Mouse (Mus musculus) hematopoietic stem cell, adult 5-6 weeks (primary cell): ENCODE data around the gene Khdc4. TPM values are rescaled to one million over a fixed set of nuclear protein-coding genes. Genes with fewer than 3 reads are reported as not detected.
A peak's percentile ranks its signal among the peaks of the same experiment; 100 is the strongest.

Experiments used
- ATAC-seq, 2 experiments: fragments of 125-278 bp in 1 of 2; replicated peaks in 1 of 2; 2 replicates each; pipeline ENCODE4 v1.8.0; 2016 to 2017; ENCODE audit warnings: inconsistent platforms in 2 of 2, mild to moderate bottlenecking in 2 of 2, moderate number of reproducible peaks in 2 of 2, low read depth in 1 of 2, moderate TSS enrichment in 1 of 2; ENCODE audit not compliant: low FRiP score in 2 of 2, poor library complexity in 2 of 2, severe bottlenecking in 2 of 2, insufficient read depth in 1 of 2, low TSS enrichment in 1 of 2
- total RNA-seq: library from RNA; stranded (forward); fragments of 172-1452, 232-1000 nt; gene quantifications from 2 replicates; pipeline ENCODE4 v1.2.3, GENCODE M21; 2017

Gene Khdc4
- total RNA-seq: 60.0 and 90.2 TPM in 2 replicates

DNA sequence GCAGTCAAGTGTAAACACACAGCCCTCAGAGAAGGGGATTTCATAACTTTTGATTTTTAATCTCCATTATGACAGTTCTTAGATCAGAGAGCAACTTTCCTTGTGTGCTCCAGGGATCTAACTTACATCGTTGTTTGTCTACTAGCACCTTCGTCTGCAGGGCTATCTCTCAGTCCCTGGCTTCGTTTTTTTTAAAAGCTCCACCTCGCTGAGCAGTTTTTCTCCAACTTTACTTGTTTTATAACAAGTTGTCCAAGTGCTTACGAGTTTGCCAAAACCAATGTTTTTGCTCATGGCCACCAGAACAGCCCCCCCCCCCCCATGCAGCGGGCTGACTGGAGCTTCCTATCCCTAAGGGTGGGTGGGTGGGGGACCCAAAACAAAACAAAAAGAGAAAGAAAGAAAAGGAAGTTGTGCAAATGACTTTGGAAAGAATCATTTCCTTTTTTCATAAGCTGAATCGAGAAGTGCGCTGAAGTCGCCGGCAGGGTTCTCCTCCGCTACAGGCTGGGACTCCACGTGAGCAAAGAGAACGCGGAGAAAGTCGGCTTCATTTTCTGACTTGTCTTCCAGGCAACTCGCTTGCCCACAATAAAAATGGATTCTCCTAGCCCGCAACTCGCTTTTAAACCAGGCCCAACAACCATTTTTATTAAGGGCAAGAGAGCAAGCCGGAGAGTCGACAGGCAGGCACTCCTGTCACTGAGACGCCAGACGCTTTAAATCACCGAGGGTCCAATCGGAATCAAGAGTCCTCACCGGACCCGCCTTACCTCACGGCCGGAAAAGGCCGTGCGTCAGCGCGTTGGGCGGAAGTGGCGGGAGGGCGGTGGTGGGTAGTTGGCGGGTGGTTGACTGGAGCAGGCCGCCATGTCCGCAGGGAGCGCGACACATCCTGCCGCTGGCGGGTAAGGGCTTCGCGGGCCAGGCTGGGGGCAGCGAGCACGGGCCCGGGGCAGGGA lies at the start of gene Khdc4:
Gene Khdc4 (plus strand): TSS at position 824 of the 962 bp plus-strand sequence.
- peak; percentile 98 for ATAC-seq

DNA sequence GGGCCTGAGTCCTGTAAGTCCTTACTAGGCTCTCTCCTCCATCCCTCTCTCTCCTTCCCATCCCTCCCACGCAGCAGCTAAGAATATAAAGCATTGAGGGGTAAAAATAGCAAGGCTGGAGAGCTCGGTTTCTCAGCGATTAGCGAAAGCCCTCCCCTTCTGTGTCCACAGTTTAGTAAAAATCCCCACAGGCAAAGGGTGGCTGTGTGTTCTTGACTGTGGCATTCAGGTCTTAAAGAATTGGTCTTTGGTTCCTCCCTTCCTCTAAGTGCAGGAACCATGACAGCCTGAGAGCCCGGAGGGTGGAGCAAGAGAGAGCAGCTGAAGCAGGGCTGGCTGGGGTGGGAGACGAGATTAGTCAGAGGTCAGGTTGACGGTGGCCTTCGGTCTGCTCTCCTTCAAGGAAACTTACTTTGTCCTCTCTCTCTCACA lies 49.0 kb upstream of the Khdc4 start:
- ATAC-seq: no peak

DNA sequence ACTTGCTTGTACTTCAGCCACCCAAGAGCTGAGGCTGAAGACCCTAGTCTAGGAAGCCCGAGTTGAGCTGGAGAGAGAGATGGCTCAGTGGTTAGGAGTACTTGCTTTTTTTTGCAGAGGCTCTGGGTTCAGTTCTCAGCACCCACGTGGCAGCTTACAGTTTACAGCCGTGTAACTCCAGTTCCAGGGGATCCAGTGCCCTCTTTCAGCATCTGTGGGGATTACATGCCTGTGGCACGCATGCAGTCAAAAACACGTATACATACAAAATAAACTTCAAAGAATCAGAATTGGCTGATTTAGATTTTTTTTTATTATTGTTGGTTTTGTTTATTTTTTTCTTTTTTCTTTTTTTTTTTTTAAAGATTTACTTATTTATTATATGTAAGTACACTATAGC lies 48.5 kb upstream of the Khdc4 start:
- ATAC-seq: no peak

- ATAC-seq: no peak
Measured at GRCm38 (mm10) chr3:88639239-88639638, 46.4 kb upstream of the Khdc4 start.

- ATAC-seq: no peak; a peak in 1 of 4 replicates
Measured at GRCm38 (mm10) chr3:88640676-88641075, 44.9 kb upstream of the Khdc4 start.

DNA sequence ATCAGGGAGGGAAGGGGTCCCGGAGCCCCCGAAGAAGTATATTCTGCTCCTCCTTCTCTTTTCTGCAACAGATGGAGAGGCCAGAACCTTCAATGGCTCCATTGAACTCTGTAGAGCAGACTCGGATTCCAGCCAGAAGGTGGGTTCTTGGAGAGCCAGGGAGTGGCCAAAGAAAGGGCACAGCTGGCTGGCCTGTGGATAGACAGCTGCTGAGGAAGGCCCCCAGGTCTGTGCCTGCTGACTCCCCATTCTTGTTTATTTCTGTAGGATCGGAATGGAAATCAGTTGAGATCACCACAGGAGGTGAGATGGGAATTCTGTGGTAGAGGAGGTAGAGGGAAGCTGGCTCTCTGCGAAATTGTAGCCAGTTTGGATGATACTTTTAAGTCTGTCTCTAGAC lies 42.5 kb upstream of the Khdc4 start:
- ATAC-seq: no peak

DNA sequence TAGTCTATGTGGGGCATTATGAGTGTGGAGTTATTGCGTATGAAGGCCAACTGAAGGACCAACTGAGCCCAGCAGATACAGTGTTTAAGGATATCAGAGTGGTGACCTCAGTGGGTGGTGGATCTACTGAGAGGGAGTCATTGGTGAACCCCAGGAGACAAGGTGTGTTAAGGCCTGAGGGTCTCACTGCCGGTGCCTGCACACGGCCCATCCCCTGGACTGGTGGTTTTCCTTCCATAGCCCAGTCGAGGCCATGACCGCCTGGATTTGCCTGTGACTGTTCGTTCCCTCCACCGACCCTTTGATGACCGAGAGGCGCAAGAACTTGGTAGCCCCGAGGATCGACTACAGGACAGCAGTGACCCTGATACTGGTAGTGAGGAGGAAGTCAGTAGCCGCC lies 39.7 kb upstream of the Khdc4 start:
- no peak for ATAC-seq

GRCm38 (mm10) chr3:88646426-88646995 lies 39.1 kb upstream of the Khdc4 start:
- no peak for ATAC-seq

DNA sequence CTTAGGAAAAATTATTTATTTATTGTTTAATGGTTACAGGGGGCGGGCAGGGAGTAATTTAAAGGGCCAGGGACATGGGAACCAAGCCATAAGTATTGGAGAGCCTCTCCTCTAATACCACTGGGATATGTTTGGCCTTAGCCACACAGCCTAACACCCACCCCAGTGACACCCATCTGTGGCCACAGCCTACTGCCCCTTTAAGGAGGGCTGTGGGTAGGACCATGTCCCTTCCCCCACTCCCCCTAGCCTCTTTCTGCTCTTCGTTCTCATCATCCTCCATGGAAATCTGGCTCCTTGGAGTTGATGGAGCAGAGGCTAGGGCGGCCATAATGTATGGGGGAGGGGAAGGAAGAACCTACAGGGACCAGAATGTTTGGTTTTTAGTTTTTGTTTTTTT lies 38.5 kb upstream of the Khdc4 start:
- no peak for ATAC-seq

GRCm38 (mm10) chr3:88647779-88648413 lies 37.7 kb upstream of the Khdc4 start:
- peak; percentile 23 to 35; a peak in 1 of 4 replicates for ATAC-seq

GRCm38 (mm10) chr3:88648452-88649168 lies 37.0 kb upstream of the Khdc4 start:
- no peak for ATAC-seq

GRCm38 (mm10) chr3:88649186-88649585 lies 36.4 kb upstream of the Khdc4 start:
- no peak for ATAC-seq

DNA sequence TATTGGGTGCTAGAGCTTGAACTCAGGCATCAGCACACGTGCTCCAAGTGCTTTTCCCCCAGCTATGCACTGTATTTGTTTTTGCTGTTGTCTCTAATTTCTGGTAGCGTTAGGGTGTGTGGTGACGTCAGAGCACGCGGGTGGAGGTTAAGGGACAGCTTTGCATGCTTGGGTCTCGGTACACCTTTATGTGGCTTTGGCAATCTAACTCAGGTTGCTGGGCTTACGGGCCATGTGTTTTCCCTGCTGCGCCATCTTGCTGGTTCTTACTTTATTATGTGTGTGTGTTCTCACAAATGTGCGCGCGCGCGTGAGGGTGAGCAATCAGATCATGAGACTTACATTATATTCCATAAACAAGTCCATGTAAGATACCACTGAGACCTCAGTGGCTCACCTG lies 35.6 kb upstream of the Khdc4 start:
- ATAC-seq: no peak

DNA sequence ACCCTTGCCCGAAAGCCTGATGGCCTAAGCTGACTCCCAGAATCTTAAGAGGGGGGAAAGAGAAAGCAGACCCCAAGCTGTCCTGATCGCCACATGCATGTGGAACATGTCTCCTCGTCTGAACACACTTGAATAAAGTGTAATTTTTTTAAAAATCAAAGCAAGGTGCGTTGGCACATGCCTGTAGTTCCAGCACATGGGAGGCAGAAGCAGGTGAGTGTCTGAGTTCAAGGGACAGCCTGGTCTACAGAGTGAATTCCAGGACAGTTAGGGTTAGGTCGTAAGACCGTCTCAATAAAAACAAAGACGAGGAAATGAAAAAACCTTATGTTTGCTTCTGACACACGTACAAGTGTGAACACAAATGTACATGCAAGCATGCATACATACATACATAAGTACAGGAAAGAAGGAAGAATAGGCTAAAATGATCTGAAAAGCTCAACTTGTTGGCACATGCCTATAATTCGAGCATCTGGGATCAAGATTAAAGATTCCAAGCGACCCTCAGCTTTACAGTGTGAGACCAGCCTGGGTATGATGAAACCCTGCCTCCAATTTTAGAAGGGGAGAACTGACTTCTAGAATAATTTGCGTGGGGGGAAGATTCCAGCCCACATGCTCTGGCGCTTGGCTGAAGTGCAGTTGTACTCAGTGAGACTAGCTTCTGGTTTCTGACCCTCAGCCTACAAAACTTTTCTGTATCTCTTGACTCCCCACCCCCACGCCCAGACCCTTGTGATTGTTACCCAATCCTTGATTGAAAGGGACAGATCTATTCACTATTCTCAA lies 34.7 kb upstream of the Khdc4 start:
- no peak for ATAC-seq

DNA sequence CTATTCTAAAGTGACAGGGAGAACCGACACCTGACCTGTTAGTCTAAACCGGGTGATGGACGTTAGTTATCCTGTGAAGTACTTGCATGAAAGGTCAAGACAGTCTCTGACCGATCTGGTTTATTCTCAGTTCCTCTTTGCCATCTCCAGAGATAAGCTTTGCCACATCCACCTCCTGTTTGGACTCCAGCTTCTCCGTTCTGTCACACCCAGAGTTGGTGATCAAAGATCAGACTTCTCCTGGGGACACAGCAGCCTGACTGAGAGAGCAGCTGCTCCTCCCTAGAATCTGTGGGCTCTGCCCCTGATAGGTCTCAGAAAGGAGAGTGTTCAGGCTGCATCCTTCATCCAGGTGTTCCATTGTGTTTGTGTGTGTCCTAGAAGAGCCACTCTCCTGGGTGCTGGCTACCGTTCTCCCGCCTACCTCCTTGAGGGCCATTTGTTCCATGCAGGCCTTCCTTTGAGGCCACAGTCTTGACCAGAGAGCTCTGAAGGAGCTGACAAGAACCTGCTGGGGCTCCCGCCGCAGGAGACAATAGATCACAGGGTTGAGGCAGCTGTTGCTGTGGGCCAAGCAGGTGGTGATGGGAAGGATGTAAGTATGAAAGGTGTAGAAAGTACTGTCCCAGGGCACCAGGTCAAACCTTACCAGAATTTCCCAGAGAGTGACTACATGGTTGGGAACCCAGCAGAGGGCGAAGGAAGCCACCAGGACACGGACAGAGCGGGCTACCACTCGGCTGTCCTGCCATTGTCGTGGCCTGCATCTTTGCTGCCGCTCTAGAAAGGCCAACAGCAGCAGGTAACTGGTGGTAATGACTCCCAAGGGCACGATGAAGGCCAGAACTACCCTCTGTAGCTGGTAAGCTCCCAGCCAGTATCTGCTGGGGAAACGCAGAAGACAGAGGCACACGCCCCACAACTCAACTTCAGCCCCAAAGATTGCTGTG lies 33.7 kb upstream of the Khdc4 start:
- no peak for ATAC-seq
